In the genomic region with DNA sequence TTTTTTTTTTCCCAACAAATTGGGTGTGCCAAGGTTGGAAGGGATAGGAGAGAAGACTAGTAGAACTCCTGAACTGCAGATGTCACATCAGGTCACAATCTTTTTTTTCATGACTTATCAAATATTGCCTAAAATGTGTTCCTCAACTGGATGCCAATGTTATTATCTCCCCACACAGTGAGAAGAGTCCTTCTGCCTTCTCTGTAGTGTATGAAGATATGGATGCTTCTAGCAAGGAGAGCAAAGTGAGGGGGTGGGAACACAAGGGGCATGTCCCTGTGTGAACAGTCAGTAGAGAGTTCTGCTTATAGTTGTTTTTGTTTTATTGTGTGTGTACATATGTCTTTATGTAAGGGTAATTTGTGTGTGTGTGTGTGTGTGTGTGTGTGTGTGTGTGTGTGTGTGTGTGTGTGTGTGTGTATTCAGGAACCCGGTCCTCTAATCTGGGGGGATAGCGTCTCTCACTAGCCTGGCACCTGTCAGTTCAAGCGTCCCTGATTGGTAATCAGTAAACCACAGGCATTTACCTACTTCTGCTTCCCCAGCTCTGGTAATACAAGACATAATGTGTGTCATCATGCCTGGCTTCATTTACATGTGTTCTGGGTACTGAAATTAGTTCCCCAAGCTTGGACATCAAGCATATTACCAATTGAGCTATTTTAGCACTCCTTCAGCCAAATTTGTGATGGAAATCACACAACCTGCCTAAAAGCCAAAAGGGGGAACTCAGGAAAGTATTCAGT, we compare ENCODE assay signal across 22 mouse cellular contexts. TPM values are rescaled to one million over a fixed set of nuclear protein-coding genes. Genes with fewer than 3 reads are reported as not detected.
A peak's percentile ranks its signal among the peaks of the same experiment; 100 is the strongest.
DNase-seq lines count a peak whose midpoint lies in the region; ATAC-seq and TF ChIP-seq lines count a peak whose summit lies in the region.
"Had no signal": no experiment of that assay in that cellular context is flagged by ENCODE, and none has a peak within 500 bp of the region (broad histone marks: within the 10 kb centered on the region; RNA-seq: fewer than 3 reads in every experiment).

No protein-coding gene starts in this region.

- peak; percentile 81 for ATAC-seq in megakaryocyte, adult 5-6 weeks (ENCODE audit: poor library complexity, severe bottlenecking)
- ATAC-seq in neutrophil, adult 5-6 weeks (ENCODE audit: extremely low read depth, insufficient number of reproducible peaks, low FRiP score, poor library complexity, severe bottlenecking): peak; percentile 95
- ATAC-seq: forebrain, embryonic 15.5 days had no signal

- H3K27me3 ChIP-seq in MEL (ENCODE audit: control insufficient read depth in 1 of 2, insufficient read depth in 2 of 2, low read length in 2 of 2): peaks cover 0 to 3% of the 10 kb centered on the region in 2 experiments; a peak in 2 of 4 replicates
- H3K27me3 ChIP-seq: embryonic facial prominence, embryonic 12.5 days; forebrain, embryonic 15.5 days; heart, embryonic 15.5 days had no signal

- H3K4me1 ChIP-seq in MEL (ENCODE audit: control insufficient read depth in 1 of 2, insufficient read depth in 2 of 2, low read length in 2 of 2): peaks cover 8 to 21% of the 10 kb centered on the region in 2 experiments
- H3K4me1 ChIP-seq: embryonic facial prominence, embryonic 12.5 days; forebrain, embryonic 15.5 days; heart, embryonic 15.5 days; hindbrain, embryonic 13.5 days had no signal

- peak; percentile 53 to 64 for TF ChIP-seq EP300 in MEL (IDR thresholded peaks at IDR 0.05; ENCODE audit: low read depth in 1 of 2, low read length in 2 of 2)

- no peak overlapping the region for H3K4me3 ChIP-seq in MEL (ENCODE audit: control insufficient read depth in 1 of 2, insufficient read depth in 1 of 2, low read depth in 2 of 2, low read length in 2 of 2)
- H3K4me3 ChIP-seq: embryonic facial prominence, embryonic 12.5 days; forebrain, embryonic 15.5 days; heart, adult 2 months; heart, embryonic 15.5 days; hindbrain, embryonic 13.5 days had no signal

- TF ChIP-seq CTCF in MEL (IDR thresholded peaks at IDR 0.05 in 2 of 3, conservative IDR thresholded peaks at IDR 0.05 in 1 of 3; ENCODE audit: control insufficient read depth in 1 of 3, insufficient read depth in 1 of 3, low read depth in 2 of 3, low read length in 3 of 3, poor library complexity in 1 of 3, severe bottlenecking in 1 of 3): no peak

- TF ChIP-seq POLR2A in MEL (IDR thresholded peaks at IDR 0.05; ENCODE audit: control insufficient read depth in 1 of 2, insufficient read depth in 1 of 2, low read depth in 1 of 2, low read length in 2 of 2, poor library complexity in 1 of 2): no peak

- peaks cover 0 to 21% of the 10 kb centered on the region in 2 experiments; a peak in 2 of 4 replicates for H3K36me3 ChIP-seq in MEL (ENCODE audit: control insufficient read depth in 1 of 2, insufficient read depth in 2 of 2, low read length in 2 of 2)
- H3K36me3 ChIP-seq: embryonic facial prominence, embryonic 12.5 days; forebrain, embryonic 15.5 days; G1E; heart, embryonic 15.5 days; hindbrain, embryonic 13.5 days had no signal

- no peak overlapping the region for H3K27ac ChIP-seq in MEL (ENCODE audit: control insufficient read depth, low read depth, low read length)
- H3K27ac ChIP-seq: embryonic facial prominence, embryonic 12.5 days; forebrain, embryonic 15.5 days; heart, adult 2 months; heart, embryonic 15.5 days; hindbrain, embryonic 13.5 days had no signal

- intact Hi-C loops in left cerebral cortex, postnatal 4 days (cut with DNase I): no loop called here

- no peak overlapping the region for H3K9ac ChIP-seq in MEL (ENCODE audit: control insufficient read depth, low read depth, low read length, poor library complexity, severe bottlenecking)
- H3K9ac ChIP-seq: embryonic facial prominence, embryonic 12.5 days; forebrain, embryonic 15.5 days; heart, embryonic 15.5 days; hindbrain, embryonic 13.5 days had no signal

- TF ChIP-seq RAD21 in MEL (IDR thresholded peaks at IDR 0.05; ENCODE audit: low read depth, low read length): no peak

- no peaks in the 10 kb centered on the region for H3K79me2 ChIP-seq in MEL (ENCODE audit: control insufficient read depth, insufficient read depth, low read length, poor library complexity)

- no peaks in the 10 kb centered on the region for H3K9me3 ChIP-seq in MEL (replicated peaks; ENCODE audit: insufficient read depth, low read length)
- H3K9me3 ChIP-seq: embryonic facial prominence, embryonic 12.5 days; forebrain, embryonic 15.5 days; G1E; heart, embryonic 15.5 days; hindbrain, embryonic 13.5 days had no signal

- DNase-seq in A20 (ENCODE audit: low read depth, low spot score) (peak; percentile 42), MEL (ENCODE audit: low read depth, low spot score) (peak; percentile 65), MN1 (ENCODE audit: low spot score) (no peak)
- no peak for DNase-seq in left cerebral cortex, postnatal 4 days
- no peak for DNase-seq in thymus, postnatal 10 days (ENCODE audit: low spot score in 2 of 2)
- DNase-seq: adrenal gland, adult 8-10 months; adrenal gland, postnatal 36 days; cerebellum, adult 8-10 months; cerebellum, postnatal 14 days; gastrocnemius, postnatal 10 days; heart, adult 2 months; heart, postnatal 14 days had no signal

TF ChIP-seq in MEL, 35 proteins besides CTCF, POLR2A, EP300 and RAD21:
- peak; percentile 36; the same call in 1 of the 2 replicates for TF ChIP-seq ETS1 (IDR thresholded peaks at IDR 0.05; ENCODE audit: low read depth, low read length)
- no peak for TF ChIP-seq NELFE (IDR thresholded peaks at IDR 0.05; ENCODE audit: low read depth, low read length)
- TF ChIP-seq ZNF384 (IDR thresholded peaks at IDR 0.05; ENCODE audit: low read depth, low read length): peak; percentile 20; the same call in 1 of the 2 replicates
- TF ChIP-seq USF1 (IDR thresholded peaks at IDR 0.05; ENCODE audit: low read depth, low read length): no peak
- 0 out of 2 replicates have a peak, but pooled peaks have one; percentile 12 for TF ChIP-seq MXI1 (IDR thresholded peaks at IDR 0.05; ENCODE audit: low read depth, low read length)
- no peak for TF ChIP-seq MEF2A (IDR thresholded peaks at IDR 0.05; ENCODE audit: extremely low read depth, insufficient replicate concordance, low read depth, low read length, poor library complexity, severe bottlenecking)
- TF ChIP-seq TAL1 (IDR thresholded peaks at IDR 0.05; ENCODE audit: low read length): peak; percentile 60; the same call in 1 of the 2 replicates
- no peak for TF ChIP-seq POLR2AphosphoS2 (IDR thresholded peaks at IDR 0.05; ENCODE audit: low read length)
- no peak for TF ChIP-seq CHD2 (IDR thresholded peaks at IDR 0.05; ENCODE audit: low read length)
- no peak for TF ChIP-seq SIN3A (IDR thresholded peaks at IDR 0.05; ENCODE audit: low read length)
- peak; percentile 26; the same call in 1 of the 2 replicates for TF ChIP-seq TCF12 (IDR thresholded peaks at IDR 0.05; ENCODE audit: low read depth, low read length)
- 0 out of 2 replicates have a peak, but pooled peaks have one; percentile 27 for TF ChIP-seq RCOR1 (IDR thresholded peaks at IDR 0.05; ENCODE audit: low read depth, low read length)
- peak; percentile 57; the same call in 1 of the 2 replicates for TF ChIP-seq MYC (IDR thresholded peaks at IDR 0.05; ENCODE audit: low read depth, low read length)
- no peak for TF ChIP-seq ZKSCAN1 (IDR thresholded peaks at IDR 0.05; ENCODE audit: low read depth, low read length)
- TF ChIP-seq GATA1 (IDR thresholded peaks at IDR 0.05; ENCODE audit: low read depth, low read length): peak; percentile 38

RNA-seq across cellular contexts. Expression of gene Trnt1, which starts 8.3 kb away (rescaled TPM):
- 107 and 131 TPM in 2 replicates for total RNA-seq in MEL (2012; rRNA removed)
- 10 to 100 TPM; 63.9 to 87.1 TPM for polyA plus RNA-seq in MEL (2012; ENCODE audit: insufficient read depth in 1 of 2, insufficient read length in 2 of 2, low read depth in 1 of 2, low replicate concordance in 2 of 2, missing spikeins in 1 of 2)
- total RNA-seq in megakaryocyte, adult 5-6 weeks (2015): 27.9 and 35.9 TPM in 2 replicates
- 50.4 and 52.2 TPM in 2 replicates for total RNA-seq in megakaryocyte, adult 5-6 weeks (2017)
- total RNA-seq in neutrophil, adult 5-6 weeks (2017): 93.4 and 106 TPM in 2 replicates
- 10 to 100 TPM; 52.4 to 61.7 TPM for total RNA-seq in left cerebral cortex, postnatal 4 days (2021)

RNA-seq across cellular contexts. Expression of gene Il5ra, which starts 11.8 kb away (rescaled TPM):
- not detected in 2 replicates for total RNA-seq in MEL (2012; rRNA removed)
- polyA plus RNA-seq in MEL (2012; ENCODE audit: insufficient read depth in 1 of 2, insufficient read length in 2 of 2, low read depth in 1 of 2, low replicate concordance in 2 of 2, missing spikeins in 1 of 2): under 1 TPM in 1 of 2 experiments, not detected in 1; 0.10 TPM
- 3.1 and 4.2 TPM in 2 replicates for total RNA-seq in megakaryocyte, adult 5-6 weeks (2015)
- 4.3 and 5.9 TPM in 2 replicates for total RNA-seq in megakaryocyte, adult 5-6 weeks (2017)
- 25.5 and 30.4 TPM in 2 replicates for total RNA-seq in neutrophil, adult 5-6 weeks (2017)
- not detected for total RNA-seq in left cerebral cortex, postnatal 4 days (2021)
- total RNA-seq: adrenal gland, postnatal 36 days; gastrocnemius, postnatal 10 days; heart, postnatal 14 days had no signal
- polyA plus RNA-seq: cortical plate, adult 2 months; embryonic facial prominence, embryonic 12.5 days; forebrain, embryonic 11.5 days; heart, embryonic 11.5 days; heart, embryonic 15.5 days; hindbrain, embryonic 13.5 days had no signal

RNA-seq across cellular contexts. Expression of gene Crbn, which starts 39.2 kb away (rescaled TPM):
- total RNA-seq in MEL (2012; rRNA removed): 19.9 and 21.0 TPM in 2 replicates
- polyA plus RNA-seq in MEL (2012; ENCODE audit: insufficient read depth in 1 of 2, insufficient read length in 2 of 2, low read depth in 1 of 2, low replicate concordance in 2 of 2, missing spikeins in 1 of 2): 10 to 100 TPM in 1 of 2 experiments, not detected in 1; 17.0 TPM
- total RNA-seq in megakaryocyte, adult 5-6 weeks (2015): 20.8 and 23.1 TPM in 2 replicates
- 38.7 and 44.3 TPM in 2 replicates for total RNA-seq in megakaryocyte, adult 5-6 weeks (2017)
- total RNA-seq in neutrophil, adult 5-6 weeks (2017): 83.9 and 84.3 TPM in 2 replicates
- total RNA-seq in left cerebral cortex, postnatal 4 days (2021): 10 to 100 TPM; 61.7 to 64.3 TPM

Comparison
In these comparisons a context has a peak if more than half of its experiments do, and no peak if none do; other contexts are left out.
1. DNase-seq: peak in A20 (single experiment) and MEL (single experiment); none in MN1 (single experiment), left cerebral cortex, postnatal 4 days (single experiment) and thymus, postnatal 10 days (0 of 2).